Mouse (Mus musculus) MEL (cell line): ENCODE data around the gene Treh. TPM values are rescaled to one million over a fixed set of nuclear protein-coding genes. Genes with fewer than 3 reads are reported as not detected.

Source experiments
- DNase-seq: peaks from one replicate; pipeline ENCODE4 v3.0.0; 2011; ENCODE audit warnings: low read depth, low spot score
- H3K27ac ChIP-seq: 2 replicates; pipeline ENCODE4 v1.5.1; 2012; ENCODE audit warnings: low read depth, mild to moderate bottlenecking, control low read depth, low read length, moderate library complexity; ENCODE audit not compliant: control insufficient read depth
- H3K27me3 ChIP-seq, 2 experiments: fragments of 150-350 bp in 1 of 2; sonication (generic) in 1 of 2; 2 replicates each; pipeline ENCODE4 v1.6.1; 2012; ENCODE audit warnings: low read length in 2 of 2, mild to moderate bottlenecking in 2 of 2, improper control_type of control experiment in 1 of 2, moderate library complexity in 1 of 2; ENCODE audit not compliant: insufficient read depth in 2 of 2, control insufficient read depth in 1 of 2
- H3K36me3 ChIP-seq, 2 experiments: 2 replicates each; pipeline ENCODE4 v1.6.1; 2012 to 2014; ENCODE audit warnings: low read length in 2 of 2, improper control_type of control experiment in 1 of 2, inconsistent platforms in 1 of 2, mild to moderate bottlenecking in 1 of 2; ENCODE audit not compliant: insufficient read depth in 2 of 2, control insufficient read depth in 1 of 2
- H3K4me1 ChIP-seq, 2 experiments: fragments of 150-350 bp in 1 of 2; sonication (generic) in 1 of 2; 2 replicates each; pipeline ENCODE4 v1.6.1; 2012; ENCODE audit warnings: low read length in 2 of 2, improper control_type of control experiment in 1 of 2, mild to moderate bottlenecking in 1 of 2; ENCODE audit not compliant: insufficient read depth in 2 of 2, control insufficient read depth in 1 of 2
- H3K4me3 ChIP-seq, 2 experiments: fragments of 150-350 bp in 1 of 2; sonication (generic) in 1 of 2; 2 replicates each; pipeline ENCODE4 v1.5.1; 2012; ENCODE audit warnings: low read depth in 2 of 2, low read length in 2 of 2, mild to moderate bottlenecking in 2 of 2, moderate library complexity in 2 of 2, control low read depth in 1 of 2, improper control_type of control experiment in 1 of 2; ENCODE audit not compliant: control insufficient read depth in 1 of 2, insufficient read depth in 1 of 2
- H3K79me2 ChIP-seq: 2 replicates; pipeline ENCODE4 v1.6.1; 2012; ENCODE audit warnings: mild to moderate bottlenecking, low read length, moderate library complexity; ENCODE audit not compliant: control insufficient read depth, poor library complexity, insufficient read depth
- H3K9ac ChIP-seq: 2 replicates; pipeline ENCODE4 v1.6.1; 2012; ENCODE audit warnings: low read depth, mild to moderate bottlenecking, control low read depth, low read length, moderate library complexity; ENCODE audit not compliant: control insufficient read depth, poor library complexity, severe bottlenecking
- H3K9me3 ChIP-seq: fragments of 150-350 bp; sonication (generic); replicated peaks from 2 replicates; pipeline ENCODE4 v1.6.1; 2012; ENCODE audit warnings: mild to moderate bottlenecking, low read length, improper control_type of control experiment, moderate library complexity; ENCODE audit not compliant: insufficient read depth
- KAT2A ChIP-seq: conservative IDR thresholded peaks from 2 replicates; pipeline ENCODE4 v1.6.1; 2012; ENCODE audit warnings: low read depth, low read length, improper control_type of control experiment, inconsistent platforms
- MAFK ChIP-seq: IDR thresholded peaks from 2 replicates; pipeline ENCODE4 v1.6.1; 2011; ENCODE audit warnings: low read depth, mild to moderate bottlenecking, low read length, improper control_type of control experiment, borderline replicate concordance
- MXI1 ChIP-seq: IDR thresholded peaks from 2 replicates; pipeline ENCODE4 v1.6.1; 2011; ENCODE audit warnings: mild to moderate bottlenecking, low read depth, low read length, improper control_type of control experiment
- NELFE ChIP-seq: IDR thresholded peaks from 2 replicates; pipeline ENCODE4 v1.6.1; 2011; ENCODE audit warnings: low read depth, low read length, improper control_type of control experiment
- ZC3H11A ChIP-seq: IDR thresholded peaks from 2 replicates; pipeline ENCODE4 v1.6.1; 2012; ENCODE audit warnings: low read depth, mild to moderate bottlenecking, inconsistent platforms, low read length, improper control_type of control experiment
- polyA plus RNA-seq, 2 experiments: library from polyadenylated mRNA; stranded (reverse) in 1 of 2; unstranded in 1 of 2; fragments of >175 nt in 1 of 2; fragments of >200 nt in 1 of 2; gene quantifications; 2 replicates each; pipeline versions ENCODE4 v1.2.1 to v1.2.4; 2012; ENCODE audit warnings: low replicate concordance in 2 of 2, low read depth in 1 of 2; ENCODE audit not compliant: insufficient read length in 2 of 2, insufficient read depth in 1 of 2, missing spikeins in 1 of 2
- total RNA-seq: library from RNA; depleted of rRNA; stranded (reverse); fragments of 300-350 nt; gene quantifications from 2 replicates; pipeline ENCODE4 v1.2.3, GENCODE M21; 2012; rRNA removed

Gene Treh
- total and polyA plus RNA-seq, 3 experiments, result not detected

DNA sequence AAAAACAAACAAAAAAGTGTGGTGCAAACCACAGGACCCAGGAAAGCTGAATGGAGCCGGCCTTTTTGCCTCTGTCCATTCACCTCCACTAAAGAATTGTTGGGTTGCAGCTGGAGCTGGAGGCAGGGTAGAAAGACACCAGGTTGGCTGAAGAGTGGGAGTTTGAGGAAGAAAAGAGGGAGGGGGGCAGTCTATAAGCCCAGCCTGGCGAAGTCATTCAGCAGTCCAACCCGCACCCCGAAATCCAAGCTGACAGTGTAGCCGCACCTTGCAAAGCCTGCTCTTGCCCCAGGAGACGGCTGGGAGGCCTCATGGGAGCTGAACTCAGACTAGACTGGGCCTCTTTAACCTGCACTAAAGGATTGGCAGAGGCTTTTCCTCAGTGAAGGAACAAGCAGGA, 62.9 kb downstream of the Treh start:
- no peak for TF ChIP-seq NELFE
- no peak for TF ChIP-seq MXI1
- no peak for TF ChIP-seq MAFK
- no peak for TF ChIP-seq KAT2A
- TF ChIP-seq ZC3H11A, result no peak
- H3K36me3 ChIP-seq, result peaks cover 0 to 11% of the 10 kb centered on the region in 2 experiments; a peak in 2 of 4 replicates
- no peak overlapping the region for H3K4me3 ChIP-seq
- DNase-seq, result no peak
- H3K9ac ChIP-seq, result no peak overlapping the region
- no peaks in the 10 kb centered on the region for H3K27me3 ChIP-seq
- H3K4me1 ChIP-seq, result peaks cover 11 to 17% of the 10 kb centered on the region in 2 experiments
- H3K27ac ChIP-seq, result no peak overlapping the region
- no peaks in the 10 kb centered on the region for H3K9me3 ChIP-seq
- H3K79me2 ChIP-seq, result no peaks in the 10 kb centered on the region

Other genes starting within 250 kb of the Treh start
- gene Foxr1, start 232.1 kb upstream of the Treh start, total RNA-seq, result 0.08 TPM in 1 of 2 replicates, not detected in the other
- under 1 TPM in 1 of 2 experiments, not detected in 1; 0.07 TPM for gene Foxr1, start 232.1 kb upstream of the Treh start, polyA plus RNA-seq
- gene Upk2, start 218.3 kb upstream of the Treh start, total RNA-seq, result not detected in 2 replicates
- gene Upk2, start 218.3 kb upstream of the Treh start, polyA plus RNA-seq, result not detected
- gene Bcl9l, start 190.4 kb upstream of the Treh start, total RNA-seq, result 0.58 and 0.78 TPM in 2 replicates
- 1 to 10 TPM in 1 of 2 experiments, not detected in 1; 5.1 TPM for gene Bcl9l, start 190.4 kb upstream of the Treh start, polyA plus RNA-seq
- not detected in 2 replicates for gene Cxcr5, start 111.4 kb upstream of the Treh start, total RNA-seq
- gene Cxcr5, start 111.4 kb upstream of the Treh start, polyA plus RNA-seq, result under 1 TPM in 1 of 2 experiments, not detected in 1; 0.18 TPM
- 35.9 and 44.6 TPM in 2 replicates for gene Ddx6, start 68.3 kb upstream of the Treh start, total RNA-seq
- gene Ddx6, start 68.3 kb upstream of the Treh start, polyA plus RNA-seq, result 10 to 100 TPM; 41.9 to 96.5 TPM
- 13.0 and 13.8 TPM in 2 replicates for gene Phldb1, start 62.0 kb downstream of the Treh start, total RNA-seq
- 10 to 100 TPM in 1 of 2 experiments, not detected in 1; 23.0 TPM for gene Phldb1, start 62.0 kb downstream of the Treh start, polyA plus RNA-seq
- 118 and 124 TPM in 2 replicates for gene Arcn1, start 94.6 kb downstream of the Treh start, total RNA-seq
- 100 to 1,000 TPM; 145 to 273 TPM for gene Arcn1, start 94.6 kb downstream of the Treh start, polyA plus RNA-seq
- gene Ift46, start 94.7 kb downstream of the Treh start, total RNA-seq, result 30.2 and 31.8 TPM in 2 replicates
- 10 to 100 TPM in 1 of 2 experiments, not detected in 1; 51.9 TPM for gene Ift46, start 94.7 kb downstream of the Treh start, polyA plus RNA-seq
- gene Tmem25, start 126.1 kb downstream of the Treh start, total RNA-seq, result 0.12 TPM in 1 of 2 replicates, not detected in the other
- gene Tmem25, start 126.1 kb downstream of the Treh start, polyA plus RNA-seq, result under 1 TPM in 1 of 2 experiments, not detected in 1; 0.67 TPM
- 0.20 TPM in 1 of 2 replicates, not detected in the other for gene Ttc36, start 129.8 kb downstream of the Treh start, total RNA-seq
- under 1 TPM in 1 of 2 experiments, not detected in 1; 0.49 TPM for gene Ttc36, start 129.8 kb downstream of the Treh start, polyA plus RNA-seq
- 4.7 and 6.2 TPM in 2 replicates for gene Kmt2a, start 208.1 kb downstream of the Treh start, total RNA-seq
- gene Kmt2a, start 208.1 kb downstream of the Treh start, polyA plus RNA-seq, result 10 to 100 TPM; 11.7 to 27.3 TPM
- 719 and 722 TPM in 2 replicates for gene Atp5l, start 247.5 kb downstream of the Treh start, total RNA-seq
- gene Atp5l, start 247.5 kb downstream of the Treh start, polyA plus RNA-seq, result 100 to 1,000 TPM in 1 of 2 experiments, not detected in 1; 320 TPM